Mouse (Mus musculus): ENCODE measurements around the gene Prkci. TPM values are rescaled to one million over a fixed set of nuclear protein-coding genes. Genes with fewer than 3 reads are reported as not detected.

Gene Prkci
- 23.0 TPM in 2 replicates for polyA plus RNA-seq (2015; fragmentation: Nextera tagmentation; extraction: Ambion mirVana)

GRCm38 (mm10) chr3:30995283-30995898 is at the start of gene Prkci:
TSS of gene Prkci (plus strand) at chr3:30995747.

GRCm38 (mm10) chr3:30969104-30969581 is 26.4 kb upstream of the Prkci start, which contains the start of gene Phc3:
TSS of gene Phc3 (minus strand) at chr3:30969415.

GRCm38 (mm10) chr3:31094531-31095178 is 99.1 kb downstream of the Prkci start, which contains the start of gene Skil:
TSS of gene Skil (plus strand) at chr3:31095058.

Small RNA genes within 50 kb of the gene (microRNA-seq; reads per million reads assigned to microRNA genes)
- not detected for gene Mir7008

Other genes with a start within 250 kb of the Prkci start
- gene Samd7, start 249.5 kb upstream of the Prkci start, polyA plus RNA-seq (2015; fragmentation: Nextera tagmentation; extraction: Ambion mirVana), result 0.05 TPM in 1 of 2 replicates, not detected in the other
- gene Sec62, start 202.9 kb upstream of the Prkci start, polyA plus RNA-seq (2015; fragmentation: Nextera tagmentation; extraction: Ambion mirVana), result 120 and 147 TPM in 2 replicates
- 2.3 and 2.6 TPM in 2 replicates for gene Gpr160, start 139.8 kb upstream of the Prkci start, polyA plus RNA-seq (2015; fragmentation: Nextera tagmentation; extraction: Ambion mirVana)
- gene Phc3, start 26.3 kb upstream of the Prkci start, polyA plus RNA-seq (2015; fragmentation: Nextera tagmentation; extraction: Ambion mirVana), result 7.9 and 9.3 TPM in 2 replicates
- gene Skil, start 99.3 kb downstream of the Prkci start, polyA plus RNA-seq (2015; fragmentation: Nextera tagmentation; extraction: Ambion mirVana), result 21.1 and 24.1 TPM in 2 replicates
- 49.5 and 102 TPM in 2 replicates for gene Cldn11, start 154.2 kb downstream of the Prkci start, polyA plus RNA-seq (2015; fragmentation: Nextera tagmentation; extraction: Ambion mirVana)